Mouse (Mus musculus) embryonic facial prominence, embryonic 10.5 days (tissue): ENCODE measurements at regions not wholly inside any gene's neighbourhood (a gene's known extent, or its start where the extent isn't known, plus 50 kb on each side); places are given as distances from the start of the nearest gene placed in this dataset.

Source experiments
- DNase-seq: peaks from one replicate; pipeline ENCODE4 v3.0.0-alpha.2; 2017; ENCODE audit warnings: low spot score
- H3K27ac ChIP-seq: fragments of 300-500 bp; sonication (generic); replicated peaks from 2 replicates; pipeline ENCODE4 v1.5.1; 2016; ENCODE audit warnings: mild to moderate bottlenecking
- H3K27me3 ChIP-seq: fragments of 300-500 bp; sonication (generic); replicated peaks from 2 replicates; pipeline ENCODE4 v1.6.1; 2016; ENCODE audit warnings: low read depth, mild to moderate bottlenecking; ENCODE audit not compliant: poor library complexity, severe bottlenecking
- H3K36me3 ChIP-seq: fragments of 300-500 bp; sonication (generic); replicated peaks from 2 replicates; pipeline ENCODE4 v1.6.1; 2016; ENCODE audit warnings: mild to moderate bottlenecking, moderate library complexity
- H3K4me1 ChIP-seq: fragments of 300-500 bp; sonication (generic); 2 replicates; pipeline ENCODE4 v1.6.1; 2016
- H3K4me3 ChIP-seq: fragments of 300-500 bp; sonication (generic); 2 replicates; pipeline ENCODE4 v1.5.1; 2016; ENCODE audit warnings: mild to moderate bottlenecking, moderate library complexity
- H3K9me3 ChIP-seq: fragments of 300-500 bp; sonication (generic); 2 replicates; pipeline ENCODE4 v1.6.1; 2016; ENCODE audit warnings: mild to moderate bottlenecking
- WGBS: fragments of 180-500 bp; shearing (Covaris S2); methylation state at CpG from one replicate; pipeline ENCODE4 v1.1.7; 2016; 5-methylcytosine and 5-hydroxymethylcytosine counted together

DNA sequence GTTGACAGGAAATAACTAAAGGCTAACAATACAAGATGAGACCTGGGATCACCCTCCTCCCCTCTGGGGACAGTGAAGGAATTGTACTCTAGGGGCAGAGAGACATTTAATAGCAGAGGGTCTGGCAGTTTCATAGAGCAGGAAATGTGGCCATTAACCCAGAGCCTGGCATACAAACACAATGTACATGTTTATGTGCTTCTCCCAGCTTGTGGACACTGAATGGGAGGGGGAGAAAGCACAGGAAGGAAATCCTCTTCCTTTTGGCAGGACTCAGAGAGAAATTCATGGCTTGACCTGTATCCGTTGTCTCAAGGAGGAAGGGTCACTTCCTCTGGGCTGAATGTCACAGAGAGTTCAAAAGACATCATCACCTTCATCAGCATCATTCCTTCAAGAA is 594.5 kb upstream of the A1bg start:
- H3K9me3 ChIP-seq: no peaks in the 10 kb centered on the region
- H3K27me3 ChIP-seq: no peaks in the 10 kb centered on the region
- no peak for DNase-seq
- no peak overlapping the region for H3K4me3 ChIP-seq
- H3K36me3 ChIP-seq: no peaks in the 10 kb centered on the region
- no peaks in the 10 kb centered on the region for H3K4me1 ChIP-seq
- no peak overlapping the region for H3K27ac ChIP-seq
- 29% methylated on average over 1 of the region's 1 CpGs for WGBS

DNA sequence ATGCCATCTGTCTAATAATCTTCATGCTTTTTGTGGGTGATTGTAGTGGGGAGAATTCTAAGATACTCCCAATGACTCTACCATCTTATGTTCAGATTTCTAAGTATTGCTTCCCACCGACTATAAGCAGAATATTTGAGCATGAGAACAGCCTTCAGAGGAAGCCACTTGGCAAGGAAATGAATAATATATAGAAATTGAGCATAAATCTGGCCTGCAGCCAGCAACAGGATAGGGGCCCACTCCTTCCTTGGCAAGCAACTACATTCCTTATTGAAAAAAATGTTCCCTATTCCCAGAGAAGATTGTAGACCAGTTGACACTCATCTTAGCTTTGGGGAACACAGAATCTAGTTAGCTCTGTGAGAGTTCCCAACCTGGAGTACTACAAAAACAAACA is 591.5 kb upstream of the A1bg start:
- Histone ChIP-seq H3K4me1 (no peaks in the 10 kb centered on the region), H3K27me3 (no peaks in the 10 kb centered on the region), H3K4me3 (no peak overlapping the region), H3K27ac (no peak overlapping the region), H3K36me3 (no peaks in the 10 kb centered on the region), H3K9me3 (no peaks in the 10 kb centered on the region)
- WGBS: 90% methylated on average over 1 of the region's 1 CpGs
- no peak for DNase-seq

DNA sequence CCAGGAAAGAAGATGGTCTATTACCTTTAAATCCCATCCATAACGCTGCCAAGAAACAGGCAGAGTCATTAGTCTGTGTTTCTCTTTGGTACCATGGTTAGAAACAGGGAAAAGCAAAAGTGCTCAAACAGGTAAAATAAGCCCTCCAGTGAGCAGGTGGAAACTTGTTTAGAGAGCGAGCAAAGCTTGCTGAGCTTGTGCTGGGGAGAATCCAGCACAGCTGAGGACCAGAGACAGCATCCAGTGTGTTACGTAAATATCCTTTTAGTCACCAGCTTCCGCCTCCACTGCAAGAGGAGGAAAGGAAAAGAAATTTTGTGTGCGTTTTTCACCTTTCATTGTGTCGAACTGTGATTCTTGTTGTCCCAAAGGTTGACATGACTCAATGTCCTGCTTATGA is 586.0 kb upstream of the A1bg start:
- no peak for DNase-seq
- Histone ChIP-seq H3K27ac (no peak overlapping the region), H3K4me3 (no peak overlapping the region), H3K9me3 (no peaks in the 10 kb centered on the region), H3K27me3 (no peaks in the 10 kb centered on the region), H3K36me3 (no peaks in the 10 kb centered on the region), H3K4me1 (no peaks in the 10 kb centered on the region)
- WGBS: 92% methylated on average over 6 of the region's 6 CpGs

DNA sequence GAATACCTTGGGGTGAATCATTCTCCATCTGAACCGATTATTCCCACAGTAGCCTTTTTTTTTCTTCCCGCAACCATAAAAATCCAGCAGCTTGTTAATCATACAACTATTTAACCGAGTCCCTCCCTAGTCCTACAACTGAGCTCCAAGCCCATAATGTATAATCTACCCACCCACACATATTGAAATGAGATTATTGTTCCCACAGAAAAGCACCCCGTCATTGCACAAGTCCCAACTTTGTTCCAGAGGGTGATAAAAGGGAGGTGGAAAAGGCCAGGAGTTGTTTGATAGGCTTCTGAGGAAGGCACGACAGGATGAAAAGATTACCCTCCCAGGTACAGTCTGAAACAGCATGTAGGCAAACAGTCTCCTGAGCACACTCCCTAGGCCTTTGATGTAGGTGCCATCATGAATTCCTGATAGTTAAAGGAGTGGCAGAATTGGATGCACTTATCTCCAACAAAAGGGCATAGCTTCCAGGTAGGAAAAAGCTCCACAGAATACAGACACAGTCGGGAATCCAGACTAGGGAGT is 583.6 kb upstream of the A1bg start:
- no peaks in the 10 kb centered on the region for H3K4me1 ChIP-seq
- DNase-seq: no peak
- no peaks in the 10 kb centered on the region for H3K27me3 ChIP-seq
- H3K36me3 ChIP-seq: no peaks in the 10 kb centered on the region
- 88% methylated on average over 6 of the region's 6 CpGs for WGBS
- H3K4me3 ChIP-seq: no peak overlapping the region
- H3K27ac ChIP-seq: no peak overlapping the region
- H3K9me3 ChIP-seq: no peaks in the 10 kb centered on the region

- DNase-seq: no peak
- no peaks in the 10 kb centered on the region for H3K36me3 ChIP-seq
- H3K27me3 ChIP-seq: no peaks in the 10 kb centered on the region
- no peaks in the 10 kb centered on the region for H3K9me3 ChIP-seq
- no peak overlapping the region for H3K27ac ChIP-seq
- H3K4me1 ChIP-seq: no peaks in the 10 kb centered on the region
- 83% methylated on average over 7 of the region's 7 CpGs for WGBS
- H3K4me3 ChIP-seq: no peak overlapping the region
These were observed 580.6 kb upstream of the A1bg start for GRCm38 (mm10) chr15:61503436-61503835.

- Histone ChIP-seq H3K36me3 (no peaks in the 10 kb centered on the region), H3K27me3 (no peaks in the 10 kb centered on the region), H3K27ac (no peak overlapping the region), H3K4me3 (no peak overlapping the region), H3K9me3 (no peaks in the 10 kb centered on the region), H3K4me1 (no peaks in the 10 kb centered on the region)
- DNase-seq: no peak
- 92% methylated on average over 4 of the region's 4 CpGs for WGBS
These were observed 566.9 kb upstream of the A1bg start for GRCm38 (mm10) chr15:61489731-61490130.

DNA sequence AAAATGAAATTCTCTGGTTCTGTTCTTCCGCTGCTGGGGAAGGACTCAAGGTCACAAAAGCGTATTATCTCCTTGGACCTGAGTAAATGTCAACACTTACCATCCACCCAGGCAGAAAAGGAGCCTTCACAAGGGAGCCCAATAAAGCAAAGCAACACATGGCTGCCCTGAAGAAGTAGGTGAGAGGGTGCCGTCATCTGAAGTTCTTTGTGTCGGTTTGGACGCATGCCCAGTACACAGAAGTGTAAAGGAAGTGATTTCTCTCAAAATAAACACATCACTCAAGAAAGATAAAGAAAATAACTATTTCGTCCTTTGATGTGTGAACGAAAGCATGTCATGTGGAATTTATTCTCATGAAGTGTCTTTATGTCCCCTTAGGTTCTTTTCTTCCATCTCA is 559.0 kb upstream of the A1bg start:
- Histone ChIP-seq H3K27ac (no peak overlapping the region), H3K4me3 (no peak overlapping the region), H3K9me3 (no peaks in the 10 kb centered on the region), H3K36me3 (no peaks in the 10 kb centered on the region), H3K4me1 (no peaks in the 10 kb centered on the region), H3K27me3 (no peaks in the 10 kb centered on the region)
- no peak for DNase-seq
- 80% methylated on average over 7 of the region's 7 CpGs for WGBS

- Histone ChIP-seq H3K36me3 (no peaks in the 10 kb centered on the region), H3K4me3 (no peak overlapping the region), H3K4me1 (no peaks in the 10 kb centered on the region), H3K27me3 (no peaks in the 10 kb centered on the region), H3K27ac (no peak overlapping the region), H3K9me3 (no peaks in the 10 kb centered on the region)
- DNase-seq: no peak
- WGBS: 57% methylated on average over 1 of the region's 1 CpGs
These were observed 551.1 kb upstream of the A1bg start for GRCm38 (mm10) chr15:61473900-61474299.

GRCm38 (mm10) chr15:61455042-61455441 is 532.2 kb upstream of the A1bg start:
- no peaks in the 10 kb centered on the region for H3K36me3 ChIP-seq
- no peak for DNase-seq
- H3K4me3 ChIP-seq: no peak overlapping the region
- no peaks in the 10 kb centered on the region for H3K9me3 ChIP-seq
- no peaks in the 10 kb centered on the region for H3K27me3 ChIP-seq
- H3K27ac ChIP-seq: no peak overlapping the region
- H3K4me1 ChIP-seq: peaks cover 5% of the 10 kb centered on the region; the same call in 1 of the 2 replicates
- 90% methylated on average over 5 of the region's 5 CpGs for WGBS

DNA sequence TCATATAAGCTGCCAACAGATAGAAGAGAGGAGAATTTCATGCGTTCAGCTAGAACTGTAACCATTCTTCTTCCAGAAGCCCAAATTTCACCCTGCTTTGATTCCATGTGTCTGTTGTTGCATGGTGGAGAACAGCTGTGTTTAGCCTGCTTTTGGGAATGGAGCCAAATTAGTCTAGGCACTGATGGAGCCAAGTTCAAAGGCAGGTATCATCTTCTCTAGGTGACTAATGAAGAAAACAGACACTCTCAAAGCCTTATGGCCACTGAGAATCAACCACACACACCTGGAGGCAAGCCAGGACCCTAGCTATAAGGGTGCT is 531.5 kb upstream of the A1bg start:
- WGBS: 90% methylated on average over 1 of the region's 1 CpGs
- Histone ChIP-seq H3K27ac (no peak overlapping the region), H3K4me3 (no peak overlapping the region), H3K36me3 (no peaks in the 10 kb centered on the region), H3K27me3 (no peaks in the 10 kb centered on the region), H3K4me1 (peaks cover 5% of the 10 kb centered on the region; the same call in 1 of the 2 replicates), H3K9me3 (no peaks in the 10 kb centered on the region)
- no peak for DNase-seq

DNA sequence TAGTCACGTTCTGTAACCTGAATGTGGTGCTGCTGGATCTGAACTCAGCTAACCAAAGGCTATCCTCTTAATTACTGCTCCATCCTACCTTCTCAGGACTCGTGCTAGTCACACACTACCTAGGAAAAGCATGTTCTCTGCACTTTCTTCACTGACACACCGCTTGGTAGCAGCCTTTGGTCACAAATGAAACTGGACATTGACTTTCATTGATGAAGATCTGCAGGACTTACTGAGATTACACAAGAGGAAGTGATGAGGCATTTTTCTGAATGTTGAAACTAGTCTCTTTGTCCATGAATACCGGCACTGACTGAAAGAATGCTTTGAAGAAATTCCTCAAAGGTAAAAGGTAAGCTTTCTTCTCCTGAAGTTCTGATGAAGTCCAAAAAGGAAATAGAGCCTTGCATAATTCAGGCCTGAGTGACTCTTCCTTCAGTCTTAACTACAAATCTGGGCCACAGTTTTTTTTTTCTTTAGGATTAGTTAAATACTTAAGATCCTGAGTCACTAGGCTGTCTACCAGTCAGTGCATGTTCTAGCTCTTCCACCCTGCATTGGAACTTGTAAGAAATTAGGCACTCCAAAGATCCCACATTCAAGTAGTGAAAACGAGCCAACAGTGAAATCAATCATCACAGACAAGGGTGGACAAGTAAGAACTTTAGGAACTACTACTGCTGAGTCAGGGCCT is 531.0 kb upstream of the A1bg start:
- DNase-seq: no peak
- Histone ChIP-seq H3K4me1 (peaks cover 5% of the 10 kb centered on the region; the same call in 1 of the 2 replicates), H3K9me3 (no peaks in the 10 kb centered on the region), H3K27ac (no peak overlapping the region), H3K27me3 (no peaks in the 10 kb centered on the region), H3K36me3 (no peaks in the 10 kb centered on the region), H3K4me3 (no peak overlapping the region)
- 86% methylated on average over 5 of the region's 5 CpGs for WGBS

DNA sequence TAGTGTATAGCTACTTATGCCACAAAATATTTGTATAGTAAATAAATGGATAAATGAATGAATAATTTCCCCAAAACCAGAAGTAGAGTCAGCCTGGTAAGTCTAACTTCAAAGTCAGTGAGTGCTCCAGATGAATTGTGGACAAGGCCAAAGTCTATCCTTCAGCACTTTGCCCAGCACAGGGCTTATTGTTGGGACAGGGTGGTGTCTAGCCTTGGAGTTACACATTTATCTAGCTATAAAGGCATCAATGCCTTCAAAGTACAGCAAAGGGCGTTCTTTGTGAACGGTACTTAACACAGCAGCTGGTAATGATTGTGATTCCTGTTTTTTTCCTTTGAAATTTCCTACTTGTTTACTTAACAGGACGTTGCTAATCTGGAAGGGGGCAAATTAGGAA is 527.4 kb upstream of the A1bg start:
- no peak overlapping the region for H3K27ac ChIP-seq
- H3K27me3 ChIP-seq: no peaks in the 10 kb centered on the region
- no peaks in the 10 kb centered on the region for H3K36me3 ChIP-seq
- DNase-seq: no peak
- 28% methylated on average over 3 of the region's 3 CpGs for WGBS
- H3K4me1 ChIP-seq: peaks cover 5% of the 10 kb centered on the region; the same call in 1 of the 2 replicates
- H3K9me3 ChIP-seq: no peaks in the 10 kb centered on the region
- H3K4me3 ChIP-seq: no peak overlapping the region

DNA sequence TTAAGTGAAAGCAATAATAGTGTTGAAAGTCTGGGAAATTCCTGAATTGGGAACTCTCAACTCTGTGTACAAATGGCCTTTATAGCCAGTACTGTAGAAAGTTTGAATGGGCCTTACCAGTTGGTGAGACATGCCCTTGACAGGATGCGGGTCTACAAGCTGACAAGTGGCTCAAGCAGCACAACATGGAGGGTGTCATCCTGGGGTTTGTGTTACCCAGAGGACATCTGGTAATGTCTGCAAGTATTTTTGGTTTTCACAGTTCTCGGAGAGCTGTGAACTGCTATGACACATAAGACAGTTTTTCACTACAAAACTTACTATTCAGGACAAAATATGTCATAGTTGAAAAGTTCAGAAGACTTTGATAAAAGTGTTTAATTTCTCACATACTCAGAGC is 525.7 kb upstream of the A1bg start:
- no peak overlapping the region for H3K4me3 ChIP-seq
- no peaks in the 10 kb centered on the region for H3K36me3 ChIP-seq
- no peaks in the 10 kb centered on the region for H3K27me3 ChIP-seq
- DNase-seq: no peak
- 94% methylated on average over 2 of the region's 2 CpGs for WGBS
- H3K27ac ChIP-seq: no peak overlapping the region
- H3K4me1 ChIP-seq: peaks cover 5% of the 10 kb centered on the region; the same call in 1 of the 2 replicates
- no peaks in the 10 kb centered on the region for H3K9me3 ChIP-seq
